Mouse (Mus musculus) ES-Bruce4 (cell line): ENCODE results near the gene BC035947.

ENCODE experiments used
- CTCF ChIP-seq: IDR thresholded peaks from one replicate; pipeline ENCODE4 v1.8.1; 2011; ENCODE audit warnings: low read depth, low read length
- EP300 ChIP-seq: IDR thresholded peaks from 2 replicates; pipeline ENCODE4 v1.6.1; 2011; ENCODE audit warnings: low read depth, low read length; ENCODE audit not compliant: insufficient read depth

DNA sequence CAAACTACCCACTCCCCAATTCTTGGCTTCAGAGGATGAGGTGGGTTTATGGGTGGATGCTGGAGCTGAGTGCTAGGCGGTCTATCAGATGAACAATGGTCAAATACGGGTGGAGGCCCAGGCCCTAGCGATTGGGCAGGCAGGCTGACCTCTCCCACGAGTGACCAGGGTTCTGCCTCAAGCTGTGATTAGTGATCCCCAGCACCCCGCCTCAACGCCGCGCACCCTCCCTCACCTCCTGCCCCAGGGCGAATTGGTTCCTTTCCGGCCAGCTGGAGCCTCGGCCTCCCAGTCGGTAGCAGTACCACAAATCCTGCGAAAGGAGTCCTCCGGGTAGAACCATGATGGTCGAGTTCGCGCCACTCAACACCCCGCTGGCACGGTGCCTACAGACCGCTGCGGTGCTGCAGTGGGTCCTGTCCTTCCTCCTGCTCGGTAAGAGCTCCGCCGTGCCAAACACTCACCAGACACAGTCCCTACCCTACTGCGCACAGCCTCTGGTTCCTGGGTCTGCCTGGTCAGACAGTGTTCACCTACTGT lies at the start of gene BC035947:
- TF ChIP-seq EP300 (no peak), CTCF (no peak)
